Mouse (Mus musculus): ENCODE results near the gene Bdh2.

The Bdh2 gene

DNA sequence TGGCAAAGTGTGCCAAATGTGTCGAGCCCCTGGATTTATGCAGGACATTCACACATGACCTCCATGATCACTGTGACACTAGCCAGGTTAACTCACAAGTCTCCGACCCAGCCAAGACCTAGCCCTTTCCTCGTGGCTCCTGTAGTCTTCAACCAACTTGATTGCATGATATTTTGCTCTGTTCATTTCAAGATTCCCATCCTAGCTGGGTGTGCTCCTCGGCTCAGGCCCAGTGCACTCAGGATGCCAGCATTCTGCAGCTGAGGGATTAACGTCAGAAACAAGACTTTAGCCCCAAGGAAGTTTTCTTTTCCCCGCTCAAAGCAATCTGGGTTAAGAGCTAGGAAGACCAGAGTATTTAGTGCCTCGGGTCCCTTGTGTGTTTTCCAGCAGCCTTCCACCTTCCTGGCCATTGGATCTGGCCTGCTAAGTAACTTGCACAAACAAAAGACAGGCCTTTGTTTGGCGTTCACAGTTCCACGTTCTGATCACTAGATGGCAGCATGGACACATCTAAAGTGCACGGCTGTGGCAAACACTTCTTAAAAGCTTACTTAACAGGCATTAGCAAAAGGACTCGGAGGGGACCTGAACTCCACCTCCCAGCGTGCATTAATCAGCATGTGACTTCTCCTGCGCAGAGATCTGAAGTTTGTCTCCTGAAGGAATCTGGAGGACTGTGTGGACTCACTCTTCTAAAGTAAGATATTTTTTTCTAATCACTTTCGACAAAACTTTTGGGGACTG is at the start of gene Bdh2:
Gene Bdh2 (plus strand): TSS at position 553 of the 747 bp plus-strand sequence.
- peak; percentile 78 for DNase-seq

DNA sequence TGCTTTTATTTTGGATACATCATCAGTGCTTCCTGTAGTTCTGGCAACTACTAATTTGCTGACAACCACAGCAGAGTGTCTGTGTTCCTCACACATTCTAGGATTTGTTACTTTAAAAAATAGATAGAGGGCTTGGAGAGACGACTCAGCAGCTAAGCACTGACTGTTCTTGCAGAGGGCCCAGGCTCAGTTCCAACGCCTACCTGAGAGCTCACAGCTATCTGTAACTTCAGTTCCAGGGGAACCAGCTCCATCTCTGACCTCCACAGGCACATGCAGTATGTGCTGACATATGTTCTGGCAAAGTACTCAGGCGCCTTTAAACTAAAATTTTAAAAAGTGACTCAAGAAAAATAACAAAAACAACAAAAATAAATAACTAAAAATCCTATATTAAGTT is 49.0 kb upstream of the Bdh2 start:
- no peak for DNase-seq

DNA sequence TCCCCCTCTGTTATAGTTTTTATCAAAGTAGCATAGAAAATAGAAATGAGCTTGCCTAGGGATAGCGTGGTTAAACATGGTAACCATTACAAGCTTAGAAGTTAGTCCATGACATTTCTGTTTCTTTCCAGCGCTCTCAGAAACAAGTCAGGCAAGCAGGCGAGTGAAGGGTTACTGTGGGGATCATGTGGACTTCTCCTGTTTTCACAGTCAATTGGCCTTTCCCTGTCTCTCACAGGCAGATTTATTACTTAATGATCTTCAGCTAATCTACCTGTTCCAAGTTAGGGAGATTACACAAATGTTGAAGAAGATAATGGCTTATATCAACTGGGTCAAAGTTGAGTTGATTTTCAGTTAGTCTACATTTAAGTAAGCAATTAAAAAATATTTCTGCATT is 48.6 kb upstream of the Bdh2 start:
- no peak for DNase-seq

DNA sequence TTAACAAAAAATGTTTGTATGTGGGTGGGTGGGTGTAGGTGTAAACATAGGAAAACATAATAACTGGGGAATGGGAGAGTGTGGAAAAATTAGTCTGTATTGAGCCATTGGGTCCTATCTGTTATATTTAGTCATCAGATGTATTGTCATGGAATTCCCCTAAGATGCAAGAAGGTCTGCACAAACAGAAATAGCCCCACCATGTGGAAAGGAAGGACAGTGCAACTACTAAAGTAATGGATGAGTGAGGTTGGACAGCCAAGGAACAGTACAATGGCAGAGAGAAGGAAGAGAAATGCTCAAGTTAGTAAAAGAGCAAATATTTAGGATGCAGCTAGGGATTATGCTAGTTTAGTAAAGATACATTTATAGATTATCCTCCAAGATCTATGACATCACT is 35.3 kb upstream of the Bdh2 start:
- peak; percentile 8 to 16 for DNase-seq

DNA sequence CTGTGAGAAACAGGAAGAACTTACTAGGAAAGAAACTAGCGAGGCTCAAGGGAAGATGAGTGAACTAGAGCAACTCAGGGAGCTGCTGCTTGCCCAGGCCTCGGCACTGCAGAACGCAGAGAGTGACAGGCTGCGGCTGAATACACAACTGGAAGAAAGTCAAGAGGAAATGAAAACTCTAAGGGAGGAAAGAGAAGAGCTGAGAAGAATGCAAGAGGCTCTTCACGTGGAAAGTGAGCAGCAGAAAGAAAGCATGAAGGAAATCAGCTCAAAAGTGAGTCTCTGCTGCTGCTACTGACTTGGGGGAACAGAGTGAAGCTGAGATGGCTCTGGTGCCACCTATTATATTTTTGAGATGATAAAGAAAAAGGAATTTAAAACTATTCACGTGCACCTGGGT is 34.2 kb upstream of the Bdh2 start:
- DNase-seq: no peak

DNA sequence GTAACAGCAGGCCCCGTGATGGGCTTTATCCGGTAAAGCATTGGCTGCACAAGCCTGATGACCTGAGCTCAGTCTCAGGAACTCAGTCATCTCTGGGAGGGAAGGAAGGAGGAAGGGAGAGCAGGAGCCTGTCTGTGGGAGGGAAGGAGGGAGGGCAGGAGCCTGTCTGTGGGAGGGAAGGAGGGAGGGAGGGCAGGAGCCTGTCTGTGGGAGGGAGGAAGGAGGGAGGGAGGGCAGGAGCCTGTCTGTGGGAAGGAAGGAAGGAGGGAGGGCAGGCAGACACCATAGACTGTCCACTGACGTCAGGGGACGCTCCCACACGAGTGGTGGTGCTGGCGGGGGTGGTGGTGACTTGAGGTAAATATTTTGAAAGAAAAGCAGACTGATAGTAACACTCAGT is 31.9 kb upstream of the Bdh2 start:
- no peak for DNase-seq

DNA sequence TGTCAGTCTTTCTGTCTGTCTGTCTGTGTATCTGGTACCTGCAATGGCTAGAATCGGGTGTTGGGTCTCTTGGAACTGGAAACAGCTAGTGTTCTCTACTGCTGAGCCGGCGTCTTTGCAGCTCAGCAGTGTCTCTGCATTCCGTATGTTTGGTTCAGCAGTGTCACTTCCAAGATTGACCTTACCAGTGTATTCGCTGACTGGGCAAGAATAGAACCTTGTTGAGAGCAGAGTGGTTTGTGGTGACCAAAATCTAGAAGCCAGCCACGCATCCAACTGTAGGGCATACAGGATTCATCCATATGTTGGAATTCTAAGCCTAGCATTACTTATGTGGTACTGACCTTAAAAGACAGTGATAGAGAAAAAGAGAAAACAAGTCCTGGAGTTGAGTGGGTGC is 29.2 kb upstream of the Bdh2 start:
- DNase-seq: no peak

DNA sequence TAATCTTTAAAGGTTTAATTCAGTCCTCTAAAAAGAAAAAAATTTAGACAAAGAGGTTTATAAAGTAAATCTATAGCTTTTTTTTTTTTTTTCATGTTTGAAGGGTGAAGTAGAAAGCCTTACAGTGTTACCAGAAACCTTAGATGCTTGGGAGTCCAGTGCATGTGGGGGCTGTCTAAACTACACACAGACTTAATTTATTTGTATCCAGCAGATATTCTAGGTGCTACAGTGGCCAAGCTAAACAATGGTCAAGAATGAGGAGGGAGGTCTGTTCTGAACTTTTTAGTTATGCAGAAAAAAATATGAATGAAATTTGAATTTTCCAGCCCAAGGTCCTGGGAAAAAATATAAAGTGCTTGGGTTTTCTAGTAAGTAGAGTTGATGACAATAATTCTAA is 26.2 kb upstream of the Bdh2 start:
- DNase-seq: no peak

DNA sequence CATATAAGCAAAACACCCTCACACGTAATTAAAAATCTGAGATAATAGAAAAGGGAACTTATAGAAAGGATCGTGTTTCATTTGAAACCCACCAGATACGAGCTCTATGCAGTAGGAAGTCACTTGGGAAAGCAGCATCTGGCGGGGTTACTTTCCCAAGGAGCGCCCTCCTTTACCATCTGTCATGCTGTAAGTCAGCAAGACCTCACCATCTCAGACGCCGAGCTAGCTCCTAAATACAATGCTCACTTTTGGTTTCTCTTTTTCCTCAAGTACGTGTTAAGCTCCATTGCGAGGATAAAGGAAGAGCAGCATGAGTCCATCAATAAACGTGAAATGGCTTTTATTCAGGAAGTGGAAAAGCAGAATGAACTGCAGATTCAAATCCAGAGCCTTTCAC is 22.1 kb upstream of the Bdh2 start:
- DNase-seq: no peak

DNA sequence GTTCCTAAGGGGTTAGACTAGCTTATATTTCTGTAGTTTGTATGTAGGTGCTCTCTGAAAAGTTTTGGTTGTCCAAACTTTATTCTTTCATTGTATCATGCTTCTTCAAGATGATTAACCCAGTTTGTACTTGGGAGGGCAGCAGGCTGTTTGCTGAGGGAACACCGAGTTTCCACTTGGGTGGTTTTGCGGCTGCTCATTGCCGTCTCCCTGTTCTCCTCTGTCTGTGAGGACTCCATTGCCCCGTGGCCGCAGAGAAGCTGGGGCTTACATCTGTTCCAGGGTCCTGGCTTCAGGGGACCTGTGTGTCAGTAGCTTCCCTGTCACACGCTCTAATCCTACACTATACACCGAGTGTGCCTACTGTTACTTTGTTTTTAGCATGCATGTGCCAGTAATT is 20.8 kb upstream of the Bdh2 start:
- DNase-seq: no peak

DNA sequence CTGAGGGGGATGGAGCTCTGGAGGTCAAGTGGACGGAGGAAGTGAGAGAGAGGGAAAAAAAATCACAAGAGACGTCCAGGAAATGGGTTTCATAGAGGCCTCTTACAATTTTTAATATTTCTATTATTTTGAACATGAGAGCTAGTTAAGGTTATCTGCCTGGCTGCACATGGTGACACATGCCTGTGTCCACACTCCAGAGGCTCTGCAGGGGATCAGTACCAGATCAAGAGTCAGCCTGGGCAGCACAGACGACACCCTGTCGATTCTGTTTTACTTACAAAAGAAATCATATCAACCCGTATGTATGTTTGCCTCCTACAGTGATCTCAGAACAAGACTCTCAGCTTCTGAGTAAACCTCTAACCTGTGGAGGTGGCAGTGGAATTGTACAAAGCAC is 12.4 kb upstream of the Bdh2 start:
- DNase-seq: no peak

DNA sequence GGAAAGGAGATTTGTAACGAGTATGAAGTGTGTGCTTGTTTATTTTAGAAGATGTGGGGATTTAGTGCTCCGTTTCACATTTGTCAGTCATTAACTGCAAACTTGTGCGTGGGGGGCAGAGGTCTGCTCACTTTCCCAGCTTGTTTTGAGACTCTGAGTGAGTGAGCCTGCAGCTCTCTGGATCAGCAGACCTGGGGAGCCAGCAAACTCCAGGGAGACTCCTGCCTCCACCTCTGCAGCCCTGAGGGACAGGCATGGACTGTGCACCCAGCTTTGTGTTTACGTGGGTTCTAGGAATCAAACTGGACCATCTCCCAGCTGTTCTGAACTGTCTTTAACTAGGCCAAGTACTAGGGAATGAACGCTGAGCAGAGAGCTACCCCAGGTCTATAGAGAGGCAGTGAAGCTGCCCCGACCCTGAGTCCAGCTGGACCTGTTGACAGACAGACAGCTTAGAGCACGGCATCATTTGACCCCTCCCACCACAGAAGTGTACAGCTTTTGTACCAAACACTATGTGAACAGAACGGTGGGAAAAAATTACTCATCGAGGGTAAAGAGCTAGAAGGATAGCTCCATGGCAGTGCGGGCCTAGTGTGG is 11.5 kb upstream of the Bdh2 start:
- DNase-seq: no peak

DNA sequence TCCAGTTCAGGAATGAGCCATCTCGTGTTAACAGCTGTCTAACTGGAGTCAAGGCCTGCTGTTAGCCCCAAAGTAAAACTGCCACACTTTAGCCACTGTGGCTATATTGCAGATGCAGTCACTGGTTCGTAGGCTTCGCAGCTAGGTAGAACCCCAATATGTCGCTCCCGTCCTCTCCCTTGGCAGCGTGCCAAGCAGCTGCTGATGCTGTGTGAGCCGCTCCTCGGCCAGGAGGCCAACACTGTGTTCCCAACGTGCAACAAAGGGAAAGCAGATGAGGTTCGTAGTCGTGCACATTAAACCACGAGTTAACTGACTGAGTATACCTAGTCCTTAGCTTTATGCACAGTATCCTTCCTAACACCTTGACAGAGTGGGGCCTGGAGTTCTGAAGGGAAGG is 8.4 kb upstream of the Bdh2 start:
- no peak for DNase-seq

DNA sequence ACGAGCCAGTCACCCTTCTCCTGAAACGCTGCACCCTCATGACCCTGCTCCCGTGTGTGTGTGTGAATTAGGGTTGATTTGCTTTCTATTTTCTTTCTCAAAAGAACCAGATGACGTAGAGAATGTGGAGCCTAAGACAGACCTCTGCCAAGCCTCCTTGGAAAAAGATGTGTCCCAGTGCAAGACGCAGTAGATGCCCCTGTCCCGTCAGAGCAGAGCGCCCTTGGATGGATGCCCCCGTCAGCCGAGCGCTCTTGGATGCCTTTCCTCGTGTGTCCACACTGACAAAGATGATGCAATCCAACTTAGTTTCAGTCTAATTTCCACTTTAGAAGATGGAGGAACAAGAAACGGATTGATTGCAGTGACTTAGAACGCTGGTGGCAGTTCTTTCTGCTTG is 8.0 kb upstream of the Bdh2 start:
- DNase-seq: no peak

DNA sequence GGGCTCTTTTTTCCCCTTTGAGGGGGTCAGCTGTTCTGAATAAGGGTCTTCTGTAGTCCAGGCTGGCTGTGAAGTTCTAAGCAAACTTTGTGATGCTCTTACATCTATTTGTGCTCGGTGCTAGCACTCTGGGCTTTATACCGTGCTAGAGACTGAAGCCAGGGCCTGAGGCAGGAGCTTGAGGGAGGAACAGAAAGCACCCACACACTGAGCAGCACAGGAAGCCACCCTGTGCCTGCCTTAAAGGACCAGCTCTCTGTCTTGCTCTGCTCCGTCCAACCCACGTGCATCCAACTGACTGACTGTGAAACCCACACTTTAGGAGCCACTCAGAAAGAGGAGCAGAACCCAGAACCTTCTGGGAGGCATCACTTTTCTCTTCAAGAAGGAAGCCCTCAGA is 861 bp upstream of the Bdh2 start:
- DNase-seq: no peak

DNA sequence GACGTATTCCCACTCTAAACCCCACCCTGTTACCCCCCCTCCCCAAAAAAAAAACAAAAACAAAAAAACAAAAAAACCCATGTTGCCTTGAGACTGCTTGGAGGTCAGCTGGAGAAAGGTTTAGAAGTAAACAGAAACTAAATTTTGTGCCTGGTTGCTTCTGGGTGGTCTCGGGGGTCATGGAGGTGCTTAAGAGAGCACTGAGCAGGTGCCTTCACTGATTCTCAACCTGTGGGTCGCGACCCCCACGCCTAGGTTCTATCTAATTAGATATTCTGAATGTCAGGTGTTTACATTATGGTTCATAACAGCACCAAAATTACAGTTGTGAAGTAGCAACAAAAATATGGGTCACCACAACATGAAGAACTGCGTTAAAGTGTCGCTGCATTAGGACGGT is 680 bp downstream of the Bdh2 start:
- DNase-seq: no peak

DNA sequence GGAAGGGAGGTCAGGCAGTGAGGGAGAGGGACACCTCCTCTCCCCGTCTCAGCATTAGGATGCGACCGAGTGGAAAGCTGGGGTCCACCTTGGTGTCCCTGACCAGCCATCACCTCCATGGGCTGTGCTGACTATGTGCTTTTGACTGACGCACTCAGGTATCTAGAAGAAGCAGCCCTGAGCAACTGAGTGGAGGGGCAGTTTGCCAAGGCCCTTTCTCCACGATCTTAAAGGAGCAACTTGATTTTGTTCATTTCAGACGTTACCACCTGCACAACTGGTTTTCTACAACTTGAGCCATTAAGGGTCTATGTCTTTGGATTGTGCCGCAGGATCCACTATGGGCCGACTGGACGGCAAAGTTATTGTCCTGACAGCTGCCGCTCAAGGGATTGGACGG is 4.2 kb downstream of the Bdh2 start:
- no peak for DNase-seq

DNA sequence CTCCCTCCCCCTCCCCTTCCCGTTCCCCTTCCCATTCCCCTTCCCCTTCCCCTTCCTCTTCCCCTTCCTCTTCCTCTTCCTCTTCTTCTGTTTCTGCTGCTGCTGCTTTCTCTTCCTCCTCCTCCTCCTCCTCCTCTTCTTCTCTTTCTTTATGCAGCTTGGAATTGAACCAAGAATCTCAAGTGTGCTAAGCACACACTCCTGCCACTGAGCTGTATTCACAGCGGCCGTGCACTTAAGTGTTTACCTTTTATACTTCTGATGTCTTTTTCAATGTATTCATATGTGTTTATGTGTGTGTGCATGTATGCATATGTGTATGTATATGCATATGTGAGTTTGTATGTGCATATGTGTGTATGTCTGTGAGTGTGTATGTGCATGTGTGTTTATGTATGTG is 4.8 kb downstream of the Bdh2 start:
- no peak for DNase-seq

DNA sequence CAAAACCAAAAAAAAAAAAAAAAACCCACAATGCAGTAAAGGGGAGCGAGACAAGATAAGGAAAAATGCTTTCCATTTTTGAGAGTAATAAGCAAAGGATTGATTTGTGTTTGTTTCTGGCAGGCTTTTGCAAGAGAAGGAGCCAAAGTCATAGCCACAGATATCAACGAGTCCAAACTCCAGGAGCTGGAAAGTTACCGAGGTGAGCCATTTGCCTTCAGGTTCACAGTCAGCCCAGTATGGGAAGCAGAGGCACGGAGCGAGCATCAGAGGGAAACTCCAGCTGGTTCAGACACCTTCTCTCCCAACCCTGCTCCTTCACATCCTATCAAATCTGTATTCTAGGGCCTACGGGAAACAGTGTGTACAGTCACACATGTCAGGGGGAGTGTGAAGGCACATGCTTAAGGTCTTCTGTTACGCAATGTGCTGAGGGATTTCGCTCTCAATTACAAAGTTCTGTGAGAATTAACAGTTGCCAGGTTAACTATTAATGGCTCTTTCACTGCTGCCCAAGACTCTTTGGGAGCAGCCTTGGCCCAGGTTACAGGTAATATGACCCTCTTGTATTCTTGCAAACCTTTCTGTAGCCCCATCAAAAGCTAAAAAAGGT is 7.2 kb downstream of the Bdh2 start:
- DNase-seq: no peak

DNA sequence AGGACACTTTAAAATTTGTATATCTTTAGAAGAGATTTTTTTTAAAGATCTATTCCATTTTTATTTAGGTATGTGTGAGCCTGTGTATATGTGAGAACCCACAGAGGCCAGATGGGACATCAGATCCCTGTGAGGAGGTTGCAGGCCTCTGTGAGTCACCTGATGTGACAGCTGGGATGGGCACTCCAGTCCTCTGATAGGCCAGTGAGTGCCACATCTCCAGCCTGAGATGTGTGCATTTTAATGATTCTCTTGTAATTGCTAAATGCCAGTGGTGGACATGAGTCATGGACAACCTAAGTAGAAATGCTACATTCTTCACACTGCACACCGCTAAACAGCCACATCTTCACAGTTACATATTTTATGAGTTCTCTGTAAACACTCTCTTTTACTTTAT is 8.1 kb downstream of the Bdh2 start:
- no peak for DNase-seq

DNA sequence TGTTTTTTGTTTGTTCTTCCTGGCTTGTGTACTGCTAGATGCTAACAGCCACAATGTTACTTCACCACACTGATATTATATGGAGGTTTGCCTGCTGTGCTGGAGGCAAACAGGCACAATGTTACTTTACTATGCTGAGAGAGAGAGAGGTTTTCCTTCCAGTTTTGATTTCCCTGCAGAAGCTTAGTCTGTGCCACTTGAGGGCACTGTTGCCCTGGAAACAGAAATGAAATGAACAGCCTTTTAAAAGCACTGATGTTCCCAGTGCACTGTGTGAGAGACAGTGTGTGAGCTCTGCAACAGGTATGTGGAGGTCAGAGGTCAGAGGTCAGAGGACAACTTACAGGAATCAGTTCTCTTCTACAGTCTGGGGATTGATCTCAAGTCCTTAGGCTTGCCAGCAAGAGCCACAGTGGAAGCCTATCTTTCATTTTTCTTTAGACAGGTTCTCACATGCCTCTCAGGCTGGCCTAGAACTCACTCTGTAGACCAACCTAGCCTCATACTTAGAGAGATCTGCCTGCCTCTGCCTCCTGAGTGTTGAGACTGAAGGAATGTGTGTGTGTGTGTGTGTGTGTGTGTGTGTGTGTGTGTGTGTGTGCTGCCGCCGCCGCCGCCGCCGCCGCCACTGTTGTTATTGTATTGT is 9.4 kb downstream of the Bdh2 start:
- peak; percentile 77 for DNase-seq

DNA sequence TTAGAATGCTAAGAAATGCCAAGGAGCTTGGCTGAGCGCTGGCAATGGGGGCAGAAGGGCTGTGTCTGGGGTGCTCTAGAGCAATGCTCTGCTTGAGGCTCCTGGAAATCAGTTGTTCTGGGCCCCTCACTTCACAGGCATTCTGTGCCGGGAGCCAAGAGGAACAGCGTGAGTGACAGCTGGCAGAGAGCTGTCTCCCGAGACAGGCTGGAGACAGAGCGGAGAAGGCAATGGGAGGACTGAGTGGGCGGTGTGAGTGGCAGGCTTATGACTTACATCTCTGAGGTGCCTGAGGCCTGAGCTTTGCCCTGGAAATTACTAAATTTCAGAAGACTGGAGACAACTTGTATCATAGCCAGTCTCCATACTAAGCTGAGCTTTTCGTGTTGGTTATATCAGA is 12.7 kb downstream of the Bdh2 start:
- peak; percentile 33 to 36 for DNase-seq

DNA sequence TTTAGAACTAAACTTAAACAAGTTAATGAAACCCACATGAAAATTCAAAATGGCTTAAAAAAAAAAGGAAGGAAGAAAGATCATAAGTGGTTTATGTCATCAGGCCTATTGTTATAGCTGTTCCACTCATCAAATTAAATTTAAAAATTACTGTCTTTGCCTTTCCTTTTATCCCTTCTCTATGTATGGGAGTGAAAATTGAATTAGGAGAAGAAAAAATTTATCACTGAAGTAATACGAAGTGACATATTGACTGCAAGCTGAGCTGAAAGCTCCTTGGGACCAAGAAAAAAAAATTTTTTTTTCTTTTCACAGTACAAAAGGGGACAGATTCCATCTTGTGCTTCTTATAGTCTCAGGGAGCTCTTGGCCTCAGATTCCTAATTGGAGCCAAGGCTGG is 14.5 kb downstream of the Bdh2 start:
- DNase-seq: no peak

DNA sequence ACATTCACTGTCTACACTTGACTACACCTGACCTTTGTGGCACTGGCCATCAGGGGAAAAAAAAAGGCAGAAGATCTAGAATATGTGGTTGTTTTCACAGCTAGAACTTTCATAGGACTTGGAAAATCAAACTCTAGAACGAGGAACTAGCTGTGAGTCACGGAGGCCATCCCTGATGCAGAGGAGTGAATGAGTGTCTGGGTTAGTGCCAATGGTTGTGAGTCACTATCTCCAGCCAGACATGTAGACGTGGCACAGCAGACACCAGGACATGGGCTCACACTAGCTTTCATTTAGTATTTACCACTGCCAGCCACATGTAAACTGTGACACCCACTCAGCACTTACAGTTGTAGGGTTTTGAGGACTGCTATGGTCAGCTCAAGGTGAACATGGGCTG is 17.5 kb downstream of the Bdh2 start:
- DNase-seq: no peak

Measured in cerebellum, postnatal 14 days (tissue).